Mouse (Mus musculus): Measurements from ENCODE around the gene Abcc4. TPM values are rescaled to one million over a fixed set of nuclear protein-coding genes. Genes with fewer than 3 reads are reported as not detected.

The Abcc4 gene
- total RNA-seq, 2 experiments from 2014 or later = 9.5 to 11.0 TPM

DNA sequence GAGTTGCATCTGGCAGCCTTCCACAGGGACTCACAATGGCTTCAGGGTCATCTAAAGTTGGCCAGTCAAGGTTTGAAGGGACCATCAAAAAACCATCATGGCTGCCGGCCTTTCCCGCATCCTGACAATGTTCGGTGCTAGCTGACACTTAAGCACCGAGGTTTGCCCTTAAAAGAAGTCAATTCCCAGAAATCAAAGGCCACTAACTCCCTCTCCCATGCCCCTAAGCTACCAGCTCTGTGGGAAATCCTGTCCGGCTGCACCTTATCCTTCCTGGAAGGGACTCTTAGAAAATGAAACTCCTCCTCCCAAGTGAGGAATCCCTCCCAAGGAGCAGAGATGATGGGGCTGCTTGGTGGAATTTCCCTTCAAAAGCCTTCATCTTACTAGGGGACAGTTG, 14.6 kb downstream of the Abcc4 start:
- DNase-seq (ENCODE audit: extremely low spot score in 1 of 2, low spot score in 2 of 2) = no peak
- intact Hi-C loops (cut with DNase I) = no loop called here
- H3K27ac ChIP-seq = peak overlapping the region; percentile 15; the same call in 1 of the 2 replicates

DNA sequence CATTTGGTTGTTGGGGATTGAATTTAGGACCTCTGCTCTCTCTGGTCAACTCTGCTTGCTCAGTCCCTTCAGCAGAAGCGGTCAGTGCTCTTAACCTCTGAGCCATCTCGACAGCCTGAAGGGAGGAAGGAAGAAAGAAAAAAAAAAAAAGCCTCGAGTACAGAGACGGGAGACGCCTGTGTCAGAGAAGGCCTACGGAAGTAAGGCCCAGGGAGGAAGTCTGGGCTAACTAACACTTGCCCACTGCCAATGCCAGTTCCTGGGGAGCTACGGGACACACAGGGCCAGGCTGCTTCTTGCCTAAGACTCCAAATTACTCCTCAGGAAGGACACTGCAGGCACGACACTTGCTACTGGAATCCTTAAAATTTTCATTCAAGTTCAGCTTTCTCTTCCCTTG, 15.1 kb downstream of the Abcc4 start:
- DNase-seq (ENCODE audit: extremely low spot score in 1 of 2, low spot score in 2 of 2) = no peak
- TF ChIP-seq CTCF (IDR thresholded peaks at IDR 0.05) = no peak
- peak overlapping the region; percentile 15; the same call in 1 of the 2 replicates for H3K27ac ChIP-seq
- intact Hi-C loops (cut with DNase I) = no loop called here
- H3K4me3 ChIP-seq = no peak overlapping the region

More for the DNA sequence above, 14.6 kb downstream of the Abcc4 start:
- no peak overlapping the region for H3K4me3 ChIP-seq
- TF ChIP-seq CTCF (IDR thresholded peaks at IDR 0.05) = no peak

DNA sequence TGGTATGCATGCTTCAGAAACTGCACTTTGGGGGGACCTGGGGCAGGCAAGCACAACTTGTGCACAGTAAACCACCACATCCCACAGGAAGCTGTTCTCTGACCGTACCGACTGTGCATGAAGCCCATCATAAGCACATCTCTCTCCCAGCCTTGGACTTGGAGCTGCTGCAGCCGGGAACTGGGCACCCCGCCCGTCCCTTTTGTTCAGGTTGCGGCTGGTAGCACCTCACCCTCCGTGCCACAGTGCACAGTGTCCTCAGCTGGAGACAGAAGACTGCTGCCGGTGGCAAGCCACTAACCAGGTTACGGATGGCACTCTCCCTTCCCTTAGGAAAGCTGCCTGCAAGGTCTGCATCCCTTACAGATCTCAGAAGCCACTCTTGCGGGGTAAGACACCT, 15.7 kb downstream of the Abcc4 start:
- intact Hi-C loops (cut with DNase I) = no loop called here
- H3K4me3 ChIP-seq = no peak overlapping the region
- TF ChIP-seq CTCF (IDR thresholded peaks at IDR 0.05) = no peak
- no peak for DNase-seq (ENCODE audit: extremely low spot score in 1 of 2, low spot score in 2 of 2)
- H3K27ac ChIP-seq = no peak overlapping the region

DNA sequence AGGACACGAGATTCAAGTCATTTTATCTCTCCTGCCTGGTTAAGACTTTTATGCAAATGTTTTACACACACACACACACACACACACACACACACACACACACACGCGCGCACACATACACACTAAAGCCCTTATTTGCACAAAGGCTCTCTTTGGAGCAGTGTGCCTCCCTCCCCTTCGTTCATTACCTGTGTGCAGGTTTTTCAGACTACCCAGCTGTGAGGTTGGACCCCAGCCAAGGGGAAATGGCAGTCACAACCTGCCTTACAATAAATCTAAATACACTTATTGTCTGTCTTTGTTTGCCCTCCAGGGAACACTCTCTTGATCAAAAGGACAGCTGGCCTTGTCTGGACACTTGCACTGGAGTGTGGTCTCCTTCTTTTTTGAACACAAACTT, 17.4 kb downstream of the Abcc4 start:
- Histone ChIP-seq H3K27ac (no peak overlapping the region), H3K4me3 (no peak overlapping the region)
- intact Hi-C loops (cut with DNase I) = no loop called here
- TF ChIP-seq CTCF (IDR thresholded peaks at IDR 0.05) = no peak
- no peak for DNase-seq (ENCODE audit: extremely low spot score in 1 of 2, low spot score in 2 of 2)

DNA sequence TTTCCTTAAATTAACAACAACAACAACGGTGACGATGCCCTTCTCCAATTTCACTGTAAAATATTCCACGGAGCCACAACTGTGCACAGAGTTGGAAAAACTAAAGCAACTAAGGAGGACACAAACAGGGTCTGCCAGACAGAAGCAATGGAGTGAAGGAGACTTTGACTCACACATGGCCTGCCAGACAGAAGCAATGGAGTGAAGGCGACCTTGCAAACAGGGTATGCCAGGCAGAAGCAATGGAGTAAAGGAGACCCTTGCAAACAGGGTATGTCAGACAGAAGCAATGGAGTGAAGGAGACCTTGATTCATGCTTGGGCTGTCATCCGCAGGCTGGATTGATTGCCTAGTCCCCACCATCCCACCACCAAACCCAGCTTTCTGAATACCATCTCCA, 19.2 kb downstream of the Abcc4 start:
- Histone ChIP-seq H3K27ac (no peak overlapping the region), H3K4me3 (no peak overlapping the region)
- no peak for DNase-seq (ENCODE audit: extremely low spot score in 1 of 2, low spot score in 2 of 2)
- intact Hi-C loops (cut with DNase I) = no loop called here
- TF ChIP-seq CTCF (IDR thresholded peaks at IDR 0.05) = no peak

DNA sequence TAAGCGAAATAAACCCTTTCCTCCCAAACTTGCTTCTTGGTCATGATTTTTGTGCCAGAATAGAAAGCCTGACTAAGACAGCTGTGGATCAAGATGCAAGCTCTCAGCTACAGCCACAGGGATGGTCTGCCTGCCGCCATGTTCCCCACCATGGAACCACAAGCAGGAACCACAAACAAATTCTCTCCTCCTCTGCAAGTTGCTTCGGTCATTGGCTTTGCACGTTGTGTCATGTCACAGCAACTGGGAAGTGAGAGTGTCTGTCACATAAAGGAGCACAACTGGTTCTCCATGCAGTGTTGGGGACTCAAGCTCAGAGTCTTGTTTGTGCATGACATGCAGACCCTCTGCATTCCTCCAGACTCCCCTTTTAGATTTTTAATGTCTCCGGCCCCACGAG, 20.4 kb downstream of the Abcc4 start:
- intact Hi-C loops (cut with DNase I) = no loop called here
- TF ChIP-seq CTCF (IDR thresholded peaks at IDR 0.05) = no peak
- no peak overlapping the region for H3K27ac ChIP-seq
- no peak for DNase-seq (ENCODE audit: extremely low spot score in 1 of 2, low spot score in 2 of 2)
- H3K4me3 ChIP-seq = no peak overlapping the region

DNA sequence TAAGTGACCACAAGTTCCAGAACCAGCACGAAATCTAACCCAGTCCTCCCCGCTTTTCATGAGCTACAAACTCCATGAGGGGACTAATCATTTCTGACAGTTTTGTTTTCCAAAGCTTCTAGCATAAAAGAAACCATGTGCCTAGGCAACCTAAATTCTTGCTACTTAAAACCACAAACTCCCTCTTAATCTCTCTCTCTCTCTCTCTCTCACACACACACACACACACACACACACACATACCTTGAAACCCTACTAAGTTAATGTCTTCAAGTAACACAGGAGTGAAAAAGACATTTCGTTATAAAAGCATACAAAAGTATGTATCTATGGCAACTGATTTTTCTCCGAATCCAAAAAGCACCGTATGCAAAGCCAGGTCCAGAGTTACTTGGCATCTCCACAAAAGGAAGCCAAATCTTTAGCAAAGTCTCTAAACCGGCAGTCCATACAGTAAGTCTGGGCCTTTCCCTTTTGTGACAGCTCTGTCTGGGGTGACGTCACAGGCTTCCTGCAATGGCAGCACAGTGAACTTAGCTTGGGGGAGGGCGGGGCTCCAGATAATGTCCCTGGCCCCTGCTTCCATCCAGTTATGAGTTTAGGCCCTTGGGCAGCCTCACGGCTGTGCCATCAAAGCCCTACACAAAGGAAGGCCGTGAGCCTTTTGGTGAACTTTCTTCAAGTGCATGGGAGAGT, 23.5 kb downstream of the Abcc4 start:
- intact Hi-C loops (cut with DNase I) = no loop called here
- TF ChIP-seq CTCF (IDR thresholded peaks at IDR 0.05) = no peak
- DNase-seq (ENCODE audit: extremely low spot score in 1 of 2, low spot score in 2 of 2) = no peak
- H3K4me3 ChIP-seq = no peak overlapping the region
- no peak overlapping the region for H3K27ac ChIP-seq

DNA sequence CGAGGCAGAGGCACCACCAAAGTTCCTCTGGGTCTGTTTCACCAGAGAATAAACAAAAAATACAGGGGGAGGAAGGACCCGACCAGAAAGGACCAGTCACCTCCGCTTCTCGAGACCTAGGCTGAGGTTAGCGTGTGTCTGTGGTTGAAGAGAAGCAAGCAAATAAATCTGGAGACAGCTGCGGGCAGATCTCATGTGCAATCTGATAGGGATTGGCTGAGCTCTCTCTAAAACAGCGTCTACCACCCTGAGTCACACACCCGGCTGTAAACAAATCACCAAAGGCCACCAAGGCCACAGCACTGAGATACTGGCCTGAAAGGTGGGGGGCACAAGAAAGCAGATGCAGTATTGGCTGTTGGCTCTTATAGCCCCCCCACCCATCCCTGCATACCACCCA, 24.9 kb downstream of the Abcc4 start:
- DNase-seq (ENCODE audit: extremely low spot score in 1 of 2, low spot score in 2 of 2) = no peak
- no peak for TF ChIP-seq CTCF (IDR thresholded peaks at IDR 0.05)
- intact Hi-C loops (cut with DNase I) = no loop called here
- no peak overlapping the region for H3K4me3 ChIP-seq
- H3K27ac ChIP-seq = no peak overlapping the region

DNA sequence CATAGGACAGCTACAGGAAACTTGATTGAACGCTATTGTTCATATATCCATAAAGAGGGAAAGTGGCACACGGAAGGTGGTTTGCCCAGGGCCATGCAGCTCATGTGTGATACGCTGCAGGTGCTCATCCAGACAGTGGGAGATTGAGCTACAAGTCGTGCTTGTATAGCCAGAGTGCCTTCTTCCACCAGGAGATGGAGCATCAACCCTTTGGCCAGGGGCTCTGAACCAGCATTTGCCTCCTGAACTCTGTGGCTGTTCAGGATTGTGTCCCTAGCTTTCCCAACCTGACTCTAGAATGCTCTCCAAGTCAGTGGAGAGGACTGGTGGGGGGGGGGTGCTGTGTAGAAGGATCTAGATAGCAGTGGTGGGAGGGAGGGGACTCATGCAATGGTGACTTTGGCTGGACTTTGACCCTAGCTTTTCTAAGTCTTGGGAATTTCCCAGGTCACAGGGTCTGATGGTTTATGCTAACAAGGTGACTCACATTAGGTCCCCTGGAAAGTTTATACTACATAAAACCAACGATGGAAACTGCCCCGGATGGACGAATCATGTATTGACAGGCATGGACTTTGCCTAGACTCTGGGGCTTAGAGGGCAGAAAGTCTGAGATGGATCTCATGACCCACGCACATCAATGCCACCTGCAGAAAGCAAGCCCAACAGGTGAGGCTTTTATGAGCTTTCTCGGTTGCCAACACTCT, 27.6 kb downstream of the Abcc4 start:
- no peak overlapping the region for H3K4me3 ChIP-seq
- intact Hi-C loops (cut with DNase I) = no loop called here
- TF ChIP-seq CTCF (IDR thresholded peaks at IDR 0.05) = no peak; the same call in 1 of the 2 replicates
- no peak for DNase-seq (ENCODE audit: extremely low spot score in 1 of 2, low spot score in 2 of 2)
- H3K27ac ChIP-seq = no peak overlapping the region

DNA sequence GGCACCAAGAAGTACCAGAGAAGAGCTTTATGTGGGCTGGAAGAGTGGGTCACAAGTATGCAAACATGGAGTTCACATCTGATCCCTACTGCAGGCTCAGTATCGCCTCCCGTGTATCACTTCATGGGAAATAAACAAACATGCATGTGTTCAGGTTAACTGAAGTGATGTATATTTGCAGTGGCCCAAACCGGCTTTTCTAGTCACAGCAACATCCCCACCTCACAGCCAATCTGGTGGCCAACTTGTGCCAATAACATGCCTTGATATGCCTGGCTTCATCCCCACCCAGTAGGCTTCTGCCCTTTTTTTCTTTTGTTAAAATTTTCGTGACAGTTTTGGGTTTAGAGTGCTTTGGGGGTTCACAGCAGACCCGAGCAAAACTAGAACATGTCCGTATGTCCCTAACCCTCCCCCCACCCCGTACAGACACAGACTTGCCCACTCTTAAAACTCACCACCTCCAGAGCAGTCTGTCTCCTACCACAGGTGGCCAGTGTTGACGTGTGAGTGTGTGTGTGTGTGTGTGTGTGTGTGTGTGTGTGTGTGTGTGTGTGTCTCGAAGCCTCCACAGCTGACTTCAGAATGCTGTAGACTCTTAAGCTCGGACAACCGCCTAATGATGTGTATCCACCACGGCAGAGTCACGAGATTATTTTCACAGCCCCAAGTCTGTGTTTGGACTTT, 29.6 kb downstream of the Abcc4 start:
- no peak overlapping the region for H3K27ac ChIP-seq
- no peak overlapping the region for H3K4me3 ChIP-seq
- DNase-seq (ENCODE audit: extremely low spot score in 1 of 2, low spot score in 2 of 2) = no peak
- TF ChIP-seq CTCF (IDR thresholded peaks at IDR 0.05) = no peak
- intact Hi-C loops (cut with DNase I) = no loop called here

DNA sequence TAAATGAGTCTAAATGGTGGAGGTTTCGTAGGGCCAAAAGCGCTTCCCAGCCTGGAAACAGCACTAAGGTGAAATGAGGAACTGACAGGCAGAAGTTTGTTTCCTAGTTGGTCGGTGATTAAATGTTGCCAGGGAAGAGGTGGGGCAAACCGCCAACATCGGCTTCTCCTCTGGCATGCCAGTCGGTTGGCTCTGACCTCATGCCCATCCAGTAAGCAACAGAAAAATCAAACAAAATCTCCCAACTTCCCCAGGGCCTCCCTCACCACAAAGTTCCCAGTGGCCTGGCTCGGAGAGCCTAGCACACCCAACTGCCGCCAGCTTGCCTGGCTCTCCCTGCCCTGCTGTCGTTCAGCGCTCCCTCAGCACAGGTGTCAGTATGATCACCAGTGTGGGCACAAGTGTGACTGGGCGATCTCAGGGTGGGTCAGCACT, 31.3 kb downstream of the Abcc4 start:
- intact Hi-C loops (cut with DNase I) = no loop called here
- Histone ChIP-seq H3K27ac (no peak overlapping the region), H3K4me3 (no peak overlapping the region)
- DNase-seq (ENCODE audit: extremely low spot score in 1 of 2, low spot score in 2 of 2) = no peak
- TF ChIP-seq CTCF (IDR thresholded peaks at IDR 0.05) = no peak

DNA sequence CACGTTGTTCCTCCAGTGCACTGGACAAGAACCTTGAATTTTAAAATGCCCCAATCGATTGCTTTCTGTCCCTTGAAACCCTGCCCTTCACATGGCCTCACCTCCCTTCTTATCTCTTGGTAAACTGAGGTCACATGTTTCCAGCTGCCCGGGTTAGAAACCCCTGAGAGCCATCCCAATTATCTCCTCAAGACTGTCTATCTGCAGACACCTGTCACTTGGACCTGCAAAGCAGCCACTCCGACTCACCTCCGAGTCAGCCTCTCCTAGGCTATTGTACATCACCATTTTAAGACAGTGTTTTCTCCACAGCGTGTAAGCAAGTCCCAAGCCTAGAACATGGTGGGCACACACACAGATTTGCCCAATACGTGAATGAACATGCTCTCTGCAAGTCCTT, 31.8 kb downstream of the Abcc4 start:
- no peak for TF ChIP-seq CTCF (IDR thresholded peaks at IDR 0.05)

More for the DNA sequence above, 31.8 kb downstream of the Abcc4 start:
- intact Hi-C loops (cut with DNase I) = no loop called here
- no peak for DNase-seq (ENCODE audit: extremely low spot score in 1 of 2, low spot score in 2 of 2)
- H3K27ac ChIP-seq = no peak overlapping the region
- H3K4me3 ChIP-seq = no peak overlapping the region
